Mouse (Mus musculus): Measurements from ENCODE around the gene Ms4a10. TPM values are rescaled to one million over a fixed set of nuclear protein-coding genes. Genes with fewer than 3 reads are reported as not detected.

Ms4a10 gene
- total RNA-seq, 1 experiment, result 6.2 TPM

- Histone ChIP-seq H3K4me1 (ENCODE audit: control insufficient read depth in 2 of 2, insufficient read depth in 2 of 2, low read length in 2 of 2, poor library complexity in 1 of 2) (peaks cover 0 to 3% of the 10 kb centered on the region in 2 experiments; a peak in 1 of 4 replicates), H3K9me3 (ENCODE audit: control insufficient read depth, insufficient read depth, low read depth, low read length) (no peaks in the 10 kb centered on the region), H3K4me3 (ENCODE audit: insufficient read depth in 1 of 2, low read depth in 1 of 2, low read length in 2 of 2, poor library complexity in 1 of 2, severe bottlenecking in 1 of 2) (no peak overlapping the region), H3K36me3 (ENCODE audit: control insufficient read depth, insufficient read depth, low read length, poor library complexity, severe bottlenecking) (no peaks in the 10 kb centered on the region), H3K9ac (ENCODE audit: insufficient read depth, low read depth, low read length, poor library complexity, severe bottlenecking) (no peak overlapping the region), H3K27ac (ENCODE audit: insufficient read depth, low read depth, low read length, poor library complexity, severe bottlenecking) (no peak overlapping the region)
- TF ChIP-seq MAFK (IDR thresholded peaks at IDR 0.05; ENCODE audit: insufficient read depth, low read depth, low read length) (no peak), ZC3H11A (IDR thresholded peaks at IDR 0.05; ENCODE audit: borderline replicate concordance, low read depth, low read length) (peak; percentile 66; the same call in 1 of the 2 replicates), ZNF384 (IDR thresholded peaks at IDR 0.05; ENCODE audit: low read depth, low read length) (no peak), CHD2 (IDR thresholded peaks at IDR 0.05; ENCODE audit: low read depth, low read length) (no peak), HCFC1 (IDR thresholded peaks at IDR 0.05; ENCODE audit: borderline replicate concordance, insufficient read depth, low read length) (no peak)
- DNase-seq (ENCODE audit: low read depth, low spot score), result peak; percentile 55
- in situ Hi-C loops (cut with MboI; ENCODE audit: low sequenced_read_pairs in 2 of 2, unreplicated experiment in 2 of 2), result loop anchor here in 1 of 2 experiments (25.0 kb wide), 1 partner anchor 247 kb away; no protein-coding TSS in a partner anchor
Observed at GRCm38 (mm10) chr19:10959085-10959977, 15.1 kb downstream of the Ms4a10 start.

- in situ Hi-C loops (cut with MboI; ENCODE audit: low sequenced_read_pairs in 2 of 2, unreplicated experiment in 2 of 2), result loop anchor here in 1 of 2 experiments (25.0 kb wide), 1 partner anchor 240 kb away; no protein-coding TSS in a partner anchor
- Histone ChIP-seq H3K4me1 (ENCODE audit: control insufficient read depth in 2 of 2, insufficient read depth in 2 of 2, low read length in 2 of 2, poor library complexity in 1 of 2) (peaks cover 6 to 10% of the 10 kb centered on the region in 2 experiments; a peak in 3 of 4 replicates), H3K4me3 (ENCODE audit: insufficient read depth in 1 of 2, low read depth in 1 of 2, low read length in 2 of 2, poor library complexity in 1 of 2, severe bottlenecking in 1 of 2) (no peak overlapping the region), H3K9ac (ENCODE audit: insufficient read depth, low read depth, low read length, poor library complexity, severe bottlenecking) (no peak overlapping the region), H3K9me3 (ENCODE audit: control insufficient read depth, insufficient read depth, low read depth, low read length) (no peaks in the 10 kb centered on the region), H3K27ac (ENCODE audit: insufficient read depth, low read depth, low read length, poor library complexity, severe bottlenecking) (no peak overlapping the region), H3K36me3 (ENCODE audit: control insufficient read depth, insufficient read depth, low read length, poor library complexity, severe bottlenecking) (no peaks in the 10 kb centered on the region)
- TF ChIP-seq ZC3H11A (IDR thresholded peaks at IDR 0.05; ENCODE audit: borderline replicate concordance, low read depth, low read length) (no peak), MAFK (IDR thresholded peaks at IDR 0.05; ENCODE audit: insufficient read depth, low read depth, low read length) (peak; percentile 62; the same call in 1 of the 2 replicates), HCFC1 (IDR thresholded peaks at IDR 0.05; ENCODE audit: borderline replicate concordance, insufficient read depth, low read length) (no peak)
- DNase-seq (ENCODE audit: low read depth, low spot score), result no peak
Observed at GRCm38 (mm10) chr19:10952021-10952939, 22.2 kb downstream of the Ms4a10 start.

- in situ Hi-C loops (cut with MboI; ENCODE audit: low sequenced_read_pairs in 2 of 2, unreplicated experiment in 2 of 2), result no loop called here
- peaks cover 7 to 17% of the 10 kb centered on the region in 2 experiments; a peak in 3 of 4 replicates for H3K4me1 ChIP-seq (ENCODE audit: control insufficient read depth in 2 of 2, insufficient read depth in 2 of 2, low read length in 2 of 2, poor library complexity in 1 of 2)
- H3K27ac ChIP-seq (ENCODE audit: insufficient read depth, low read depth, low read length, poor library complexity, severe bottlenecking), result no peak overlapping the region; the same call in 1 of the 2 replicates
Observed at GRCm38 (mm10) chr19:10949558-10949957, 24.9 kb downstream of the Ms4a10 start.

GRCm38 (mm10) chr19:10949112-10949511 is 25.4 kb downstream of the Ms4a10 start, which contains the start of gene Ccdc86:
Ccdc86 (minus strand) TSS chr19:10949266.
- Histone ChIP-seq H3K9me3 (ENCODE audit: control insufficient read depth, insufficient read depth, low read depth, low read length) (no peaks in the 10 kb centered on the region), H3K36me3 (ENCODE audit: control insufficient read depth, insufficient read depth, low read length, poor library complexity, severe bottlenecking) (peaks cover 21% of the 10 kb centered on the region), H3K4me3 (ENCODE audit: insufficient read depth in 1 of 2, low read depth in 1 of 2, low read length in 2 of 2, poor library complexity in 1 of 2, severe bottlenecking in 1 of 2) (peak within 1 kb of the TSS; percentile 68 to 89), H3K4me1 (ENCODE audit: control insufficient read depth in 2 of 2, insufficient read depth in 2 of 2, low read length in 2 of 2, poor library complexity in 1 of 2) (peaks cover 7 to 17% of the 10 kb centered on the region in 2 experiments; a peak in 3 of 4 replicates), H3K27ac (ENCODE audit: insufficient read depth, low read depth, low read length, poor library complexity, severe bottlenecking) (peak within 1 kb of the TSS; percentile 3), H3K9ac (ENCODE audit: insufficient read depth, low read depth, low read length, poor library complexity, severe bottlenecking) (peak within 1 kb of the TSS; percentile 89)
- TF ChIP-seq ZC3H11A (IDR thresholded peaks at IDR 0.05; ENCODE audit: borderline replicate concordance, low read depth, low read length) (no peak), MAFK (IDR thresholded peaks at IDR 0.05; ENCODE audit: insufficient read depth, low read depth, low read length) (no peak), ZNF384 (IDR thresholded peaks at IDR 0.05; ENCODE audit: low read depth, low read length) (0 out of 2 replicates have a peak, but pooled peaks have one; percentile 34), HCFC1 (IDR thresholded peaks at IDR 0.05; ENCODE audit: borderline replicate concordance, insufficient read depth, low read length) (peak; percentile 87), CHD2 (IDR thresholded peaks at IDR 0.05; ENCODE audit: low read depth, low read length) (no peak)
- DNase-seq (ENCODE audit: low read depth, low spot score), result peak; percentile 97
- in situ Hi-C loops (cut with MboI; ENCODE audit: low sequenced_read_pairs in 2 of 2, unreplicated experiment in 2 of 2), result no loop called here

More at GRCm38 (mm10) chr19:10949558-10949957, 24.9 kb downstream of the Ms4a10 start:
- TF ChIP-seq CHD2 (IDR thresholded peaks at IDR 0.05; ENCODE audit: low read depth, low read length) (no peak), MAFK (IDR thresholded peaks at IDR 0.05; ENCODE audit: insufficient read depth, low read depth, low read length) (no peak), ZNF384 (IDR thresholded peaks at IDR 0.05; ENCODE audit: low read depth, low read length) (no peak), HCFC1 (IDR thresholded peaks at IDR 0.05; ENCODE audit: borderline replicate concordance, insufficient read depth, low read length) (no peak), ZC3H11A (IDR thresholded peaks at IDR 0.05; ENCODE audit: borderline replicate concordance, low read depth, low read length) (no peak)
- peak overlapping the region; percentile 17 to 68; a peak in 3 of 4 replicates for H3K4me3 ChIP-seq (ENCODE audit: insufficient read depth in 1 of 2, low read depth in 1 of 2, low read length in 2 of 2, poor library complexity in 1 of 2, severe bottlenecking in 1 of 2)
- no peak for DNase-seq (ENCODE audit: low read depth, low spot score)
- peaks cover 16% of the 10 kb centered on the region for H3K36me3 ChIP-seq (ENCODE audit: control insufficient read depth, insufficient read depth, low read length, poor library complexity, severe bottlenecking)
- H3K9ac ChIP-seq (ENCODE audit: insufficient read depth, low read depth, low read length, poor library complexity, severe bottlenecking), result peak overlapping the region; percentile 63; the same call in 1 of the 2 replicates
- no peaks in the 10 kb centered on the region for H3K9me3 ChIP-seq (ENCODE audit: control insufficient read depth, insufficient read depth, low read depth, low read length)

Measured in ES-E14 (cell line).